Mouse (Mus musculus) lung, embryonic 16.5 days (tissue): ENCODE measurements around the gene Whrn. TPM values are rescaled to one million over a fixed set of nuclear protein-coding genes. Genes with fewer than 3 reads are reported as not detected.

Source experiments
- ATAC-seq: fragments of 200-750 bp; cut with Nextera tagmentation; 2 replicates; pipeline ENCODE4 v1.8.0; 2017; ENCODE audit warnings: low read depth, mild to moderate bottlenecking, moderate library complexity
- H3K27ac ChIP-seq: fragments of 300-500 bp; sonication (generic); 2 replicates; pipeline ENCODE4 v1.5.1; 2014; ENCODE audit warnings: mild to moderate bottlenecking, control low read depth, low read length
- H3K27me3 ChIP-seq: fragments of 300-500 bp; sonication (generic); 2 replicates; pipeline ENCODE4 v1.6.1; 2014; ENCODE audit warnings: low read depth, low read length, mixed read lengths; ENCODE audit not compliant: control insufficient read depth, insufficient read depth
- H3K36me3 ChIP-seq: fragments of 300-500 bp; sonication (generic); 2 replicates; pipeline ENCODE4 v1.6.1; 2014; ENCODE audit warnings: low read length; ENCODE audit not compliant: control insufficient read depth, insufficient read depth
- H3K4me1 ChIP-seq: fragments of 300-500 bp; sonication (generic); replicated peaks from 2 replicates; pipeline ENCODE4 v1.6.1; 2014; ENCODE audit warnings: low read length, mixed read lengths; ENCODE audit not compliant: control insufficient read depth, insufficient read depth
- H3K4me2 ChIP-seq: fragments of 300-500 bp; sonication (generic); 2 replicates; pipeline ENCODE4 v1.6.1; 2014; ENCODE audit warnings: low read depth, low read length, control low read depth
- H3K4me3 ChIP-seq: fragments of 300-500 bp; sonication (generic); 2 replicates; pipeline ENCODE4 v1.5.1; 2014; ENCODE audit warnings: mild to moderate bottlenecking, low read length, control low read depth
- H3K9ac ChIP-seq: fragments of 300-500 bp; sonication (generic); 2 replicates; pipeline ENCODE4 v1.6.1; 2014; ENCODE audit warnings: low read length, control low read depth
- H3K9me3 ChIP-seq: fragments of 300-500 bp; sonication (generic); 2 replicates; pipeline ENCODE4 v1.6.1; 2016; ENCODE audit warnings: low read length; ENCODE audit not compliant: control insufficient read depth
- WGBS: fragments of 180-500 bp; shearing (Covaris S2); extraction: QIAGEN DNeasy Blood & Tissue Kit; methylation state at CpG from one replicate; pipeline ENCODE4 v1.1.7; 2014; 5-methylcytosine and 5-hydroxymethylcytosine counted together
- polyA plus RNA-seq: library from polyadenylated mRNA; unstranded; fragments of >200 nt; fragmentation: Nextera tagmentation; extraction: Ambion mirVana; gene quantifications from 2 replicates; pipeline ENCODE4 v1.2.1, GENCODE M21; 2015

The Whrn gene
- polyA plus RNA-seq, 1 experiment from 2014 or later = 2.6 TPM

DNA sequence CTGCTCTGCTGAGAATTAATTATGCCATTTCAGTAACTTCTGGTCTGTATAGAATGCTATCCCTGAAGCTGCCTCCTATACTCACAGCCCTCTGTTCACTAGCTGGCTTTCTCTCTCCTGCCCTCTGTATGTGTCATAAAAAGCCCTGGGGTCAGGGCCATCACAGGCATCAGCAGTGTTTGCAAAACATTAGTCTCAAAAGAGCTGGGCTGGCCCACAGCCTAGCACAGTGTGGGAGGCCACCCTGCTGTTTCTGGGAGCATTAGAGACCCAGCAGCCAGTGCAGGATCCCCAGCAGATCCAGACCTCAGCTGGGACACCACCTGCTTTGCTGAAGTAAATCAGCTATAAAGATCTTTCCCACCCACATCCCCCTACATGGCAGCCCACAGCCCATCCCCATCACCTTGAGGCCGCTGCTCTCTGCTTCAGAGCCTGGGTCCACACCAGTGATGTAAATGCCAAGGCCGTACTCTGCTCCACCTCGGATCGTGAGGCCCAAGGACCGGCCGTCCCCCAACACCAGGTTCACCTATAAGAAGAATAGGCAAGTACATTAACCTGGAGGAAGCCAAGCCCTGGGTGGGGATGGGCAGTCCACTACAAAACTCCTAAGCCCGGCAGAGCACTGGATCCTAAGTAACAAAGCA is 34.8 kb downstream of the Whrn start:
- H3K4me3 ChIP-seq = no peak overlapping the region
- no peaks in the 10 kb centered on the region for H3K36me3 ChIP-seq
- ATAC-seq = no peak
- no peaks in the 10 kb centered on the region for H3K9me3 ChIP-seq
- H3K4me2 ChIP-seq = no peak overlapping the region
- H3K27me3 ChIP-seq = no peaks in the 10 kb centered on the region
- no peak overlapping the region for H3K27ac ChIP-seq
- WGBS = 90% methylated on average over 7 of the region's 7 CpGs
- no peak overlapping the region for H3K9ac ChIP-seq
- H3K4me1 ChIP-seq = peaks cover 7% of the 10 kb centered on the region

- Histone ChIP-seq H3K4me3 (no peak overlapping the region), H3K9me3 (no peaks in the 10 kb centered on the region), H3K9ac (no peak overlapping the region), H3K36me3 (no peaks in the 10 kb centered on the region), H3K4me2 (no peak overlapping the region), H3K27ac (no peak overlapping the region), H3K4me1 (peaks cover 7% of the 10 kb centered on the region), H3K27me3 (no peaks in the 10 kb centered on the region)
- WGBS = 39% methylated on average over 16 of the region's 16 CpGs
- ATAC-seq = peak; percentile 64
Measured at GRCm38 (mm10) chr4:63459141-63459789, 36.5 kb downstream of the Whrn start.

- Histone ChIP-seq H3K4me1 (peaks cover 7% of the 10 kb centered on the region), H3K9ac (no peak overlapping the region), H3K27ac (no peak overlapping the region), H3K9me3 (no peaks in the 10 kb centered on the region), H3K4me3 (no peak overlapping the region), H3K4me2 (no peak overlapping the region), H3K27me3 (no peaks in the 10 kb centered on the region), H3K36me3 (no peaks in the 10 kb centered on the region)
- 77% methylated on average over 5 of the region's 5 CpGs for WGBS
- no peak for ATAC-seq
Measured at GRCm38 (mm10) chr4:63456547-63456946, 39.2 kb downstream of the Whrn start.

DNA sequence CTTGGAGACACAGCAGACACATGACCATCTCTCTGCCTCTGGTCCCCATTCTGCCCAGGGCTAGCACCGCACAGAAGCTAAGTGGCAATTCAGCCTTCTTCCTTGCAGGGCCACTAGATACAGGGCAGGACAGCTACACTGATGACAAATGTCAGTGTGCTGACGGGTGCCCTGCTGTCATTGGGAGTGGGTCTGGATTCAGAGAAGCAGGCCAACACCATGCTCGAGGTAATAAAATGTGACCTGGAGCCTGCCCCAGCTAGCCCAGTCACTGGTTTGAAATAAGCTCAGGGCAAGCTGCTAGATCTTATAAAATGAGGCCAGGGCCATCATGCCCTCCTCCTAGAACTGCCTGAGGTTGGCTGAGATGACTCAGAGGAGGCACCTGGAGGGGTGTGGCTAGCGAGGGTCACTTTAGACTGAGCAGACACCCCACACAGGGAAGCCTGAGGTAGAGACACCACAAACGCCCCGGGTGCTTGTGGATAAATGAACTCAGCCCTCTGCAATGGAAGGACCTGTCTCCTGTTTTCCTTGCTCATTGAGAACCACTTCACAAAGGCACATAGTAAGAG is 41.8 kb downstream of the Whrn start:
- Histone ChIP-seq H3K9ac (no peak overlapping the region), H3K9me3 (no peaks in the 10 kb centered on the region), H3K36me3 (no peaks in the 10 kb centered on the region), H3K4me2 (no peak overlapping the region), H3K4me1 (peaks cover 2% of the 10 kb centered on the region), H3K27me3 (no peaks in the 10 kb centered on the region), H3K4me3 (no peak overlapping the region), H3K27ac (no peak overlapping the region)
- ATAC-seq = no peak
- 71% methylated on average over 6 of the region's 6 CpGs for WGBS

- H3K4me1 ChIP-seq = no peaks in the 10 kb centered on the region
- ATAC-seq = no peak
- H3K4me2 ChIP-seq = no peak overlapping the region
- H3K4me3 ChIP-seq = no peak overlapping the region
- H3K9ac ChIP-seq = no peak overlapping the region
- H3K36me3 ChIP-seq = no peaks in the 10 kb centered on the region
- 70% methylated on average over 3 of the region's 3 CpGs for WGBS
- no peaks in the 10 kb centered on the region for H3K27me3 ChIP-seq
- no peaks in the 10 kb centered on the region for H3K9me3 ChIP-seq
- no peak overlapping the region for H3K27ac ChIP-seq
Measured at GRCm38 (mm10) chr4:63452555-63452954, 43.2 kb downstream of the Whrn start.

- Histone ChIP-seq H3K27me3 (no peaks in the 10 kb centered on the region), H3K4me3 (no peak overlapping the region), H3K9me3 (no peaks in the 10 kb centered on the region), H3K4me2 (no peak overlapping the region), H3K36me3 (no peaks in the 10 kb centered on the region), H3K27ac (no peak overlapping the region), H3K4me1 (no peaks in the 10 kb centered on the region), H3K9ac (no peak overlapping the region)
- 73% methylated on average over 5 of the region's 5 CpGs for WGBS
- ATAC-seq = no peak
Measured at GRCm38 (mm10) chr4:63450551-63450950, 45.2 kb downstream of the Whrn start.

DNA sequence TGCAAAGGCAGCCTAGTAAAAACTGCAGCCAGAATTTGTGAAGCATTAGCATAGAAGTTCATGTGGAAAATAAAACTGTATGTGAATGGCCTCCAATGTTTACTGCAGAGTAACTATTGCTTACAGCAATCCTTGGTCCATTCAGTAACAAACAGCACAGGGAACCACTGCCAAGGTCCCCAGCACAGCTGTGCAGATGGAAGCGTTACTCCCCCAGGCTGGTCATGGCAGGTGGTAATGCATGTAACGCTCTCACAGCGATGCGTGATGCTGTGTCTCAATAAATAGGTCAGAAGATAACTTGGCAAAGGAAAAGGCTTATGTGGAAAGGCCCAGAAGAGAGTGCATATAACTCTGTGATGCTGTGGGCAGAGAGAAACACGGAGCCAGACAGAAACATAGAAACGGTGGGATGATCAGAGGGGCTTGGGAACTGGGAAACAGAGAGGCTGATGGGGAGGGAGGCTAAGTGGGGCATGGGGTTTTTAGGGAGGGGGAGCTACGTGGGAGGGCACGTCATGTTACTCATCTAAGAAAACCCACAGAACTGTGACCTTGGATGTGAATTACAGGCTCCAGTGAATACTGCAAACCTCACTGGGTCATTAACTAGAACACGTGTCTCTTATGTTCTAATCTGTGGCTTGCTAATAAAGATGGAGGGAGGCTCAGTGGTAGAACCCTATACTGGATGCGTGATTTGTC is 51.3 kb downstream of the Whrn start:
- Histone ChIP-seq H3K4me3 (no peak overlapping the region), H3K4me2 (no peak overlapping the region), H3K9me3 (no peaks in the 10 kb centered on the region), H3K4me1 (no peaks in the 10 kb centered on the region), H3K27ac (no peak overlapping the region), H3K27me3 (no peaks in the 10 kb centered on the region), H3K36me3 (no peaks in the 10 kb centered on the region), H3K9ac (no peak overlapping the region)
- WGBS = 83% methylated on average over 10 of the region's 10 CpGs
- ATAC-seq = no peak

DNA sequence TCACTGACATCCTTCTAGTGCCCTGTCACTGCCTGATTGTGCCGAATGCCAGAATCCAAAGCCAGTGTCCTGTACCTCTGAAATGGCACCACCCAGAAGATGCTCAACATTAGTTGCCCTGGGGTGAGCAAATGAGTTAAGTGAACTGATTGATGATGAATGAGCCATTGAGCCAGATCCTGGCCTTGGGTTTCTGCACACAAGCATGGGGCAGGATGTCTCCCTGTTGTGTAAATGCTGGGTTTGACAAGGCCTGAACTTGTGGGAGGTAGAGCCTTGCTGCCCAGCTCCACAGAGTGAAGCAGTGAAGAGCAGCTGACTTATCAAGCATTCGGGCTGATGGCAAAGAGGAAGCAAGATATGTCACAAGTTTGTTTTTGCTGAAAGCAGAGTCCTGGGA is 52.7 kb downstream of the Whrn start:
- no peaks in the 10 kb centered on the region; the same call in 1 of the 2 replicates for H3K9me3 ChIP-seq
- WGBS = 86% methylated on average over 2 of the region's 2 CpGs
- H3K27ac ChIP-seq = no peak overlapping the region
- ATAC-seq = no peak
- H3K27me3 ChIP-seq = no peaks in the 10 kb centered on the region
- H3K4me2 ChIP-seq = no peak overlapping the region
- H3K4me3 ChIP-seq = no peak overlapping the region
- H3K36me3 ChIP-seq = no peaks in the 10 kb centered on the region
- H3K9ac ChIP-seq = no peak overlapping the region
- no peaks in the 10 kb centered on the region for H3K4me1 ChIP-seq

- H3K4me1 ChIP-seq = peaks cover 6% of the 10 kb centered on the region; the same call in 1 of the 2 replicates
- no peaks in the 10 kb centered on the region for H3K36me3 ChIP-seq
- ATAC-seq = no peak
- no peaks in the 10 kb centered on the region for H3K27me3 ChIP-seq
- H3K4me3 ChIP-seq = no peak overlapping the region
- no peak overlapping the region for H3K4me2 ChIP-seq
- no peak overlapping the region for H3K9ac ChIP-seq
- 92% methylated on average over 7 of the region's 7 CpGs for WGBS
- no peaks in the 10 kb centered on the region; the same call in 1 of the 2 replicates for H3K9me3 ChIP-seq
- H3K27ac ChIP-seq = no peak overlapping the region
Measured at GRCm38 (mm10) chr4:63441616-63442015, 54.2 kb downstream of the Whrn start.
